Mouse (Mus musculus) hindbrain, embryonic 13.5 days (tissue): ENCODE results near the gene Cmpk1. TPM values are rescaled to one million over a fixed set of nuclear protein-coding genes. Genes with fewer than 3 reads are reported as not detected.
A peak's percentile ranks its signal among the peaks of the same experiment; 100 is the strongest.
"Not testable (repeated sequence)": the region's sequence is repeated elsewhere in the genome, so short reads cannot be mapped to it uniquely, and the experiment has no call there.

ENCODE experiments used
- ATAC-seq: fragments of 200-750 bp; cut with Nextera tagmentation; 2 replicates; pipeline ENCODE4 v1.8.0; 2017; ENCODE audit warnings: moderate TSS enrichment; ENCODE audit not compliant: low FRiP score
- H3K27ac ChIP-seq: fragments of 300-500 bp; sonication (generic); 2 replicates; pipeline ENCODE4 v1.5.1; 2015; ENCODE audit warnings: inconsistent platforms, mild to moderate bottlenecking, moderate library complexity
- H3K27me3 ChIP-seq: fragments of 300-500 bp; sonication (generic); 2 replicates; pipeline ENCODE4 v1.6.1; 2015; ENCODE audit warnings: mild to moderate bottlenecking, inconsistent platforms
- H3K36me3 ChIP-seq: fragments of 300-500 bp; sonication (generic); 2 replicates; pipeline ENCODE4 v1.6.1; 2015; ENCODE audit warnings: mild to moderate bottlenecking, inconsistent platforms
- H3K4me1 ChIP-seq: fragments of 300-500 bp; sonication (generic); replicated peaks from 2 replicates; pipeline ENCODE4 v1.6.1; 2015; ENCODE audit warnings: inconsistent platforms
- H3K4me2 ChIP-seq: fragments of 300-500 bp; sonication (generic); 2 replicates; pipeline ENCODE4 v1.6.1; 2015; ENCODE audit warnings: inconsistent platforms, mild to moderate bottlenecking, moderate library complexity
- H3K4me3 ChIP-seq: fragments of 300-500 bp; sonication (generic); 2 replicates; pipeline ENCODE4 v1.5.1; 2015; ENCODE audit warnings: mild to moderate bottlenecking, inconsistent platforms
- H3K9ac ChIP-seq: fragments of 300-500 bp; sonication (generic); 2 replicates; pipeline ENCODE4 v1.6.1; 2015; ENCODE audit warnings: mild to moderate bottlenecking, inconsistent platforms
- H3K9me3 ChIP-seq: fragments of 300-500 bp; sonication (generic); 2 replicates; pipeline ENCODE4 v1.6.1; 2016; ENCODE audit warnings: inconsistent platforms
- WGBS: fragments of 180-500 bp; shearing (Covaris S2); methylation state at CpG from one replicate; pipeline ENCODE4 v1.1.7; 2015; 5-methylcytosine and 5-hydroxymethylcytosine counted together
- polyA plus RNA-seq: library from polyadenylated mRNA; unstranded; fragments of >200 nt; fragmentation: Nextera tagmentation; extraction: Ambion mirVana; gene quantifications from 2 replicates; pipeline ENCODE4 v1.2.1, GENCODE M21; 2015

The Cmpk1 gene
- polyA plus RNA-seq, 1 experiment from 2014 or later = 191 TPM

GRCm38 (mm10) chr4:114973229-114973740 lies 13.8 kb downstream of the Cmpk1 start:
- Histone ChIP-seq H3K27me3 (no peaks in the 10 kb centered on the region), H3K9me3 (no peaks in the 10 kb centered on the region), H3K36me3 (peaks cover 9% of the 10 kb centered on the region), H3K9ac (no peak overlapping the region), H3K4me3 (no peak overlapping the region), H3K4me1 (no peaks in the 10 kb centered on the region), H3K27ac (no peak overlapping the region), H3K4me2 (no peak overlapping the region)
- ATAC-seq = no peak
- WGBS = 90% methylated on average over 1 of the region's 1 CpGs

- no peaks in the 10 kb centered on the region for H3K9me3 ChIP-seq
- no peak overlapping the region for H3K4me3 ChIP-seq
- H3K27ac ChIP-seq = no peak overlapping the region
- peaks cover 32% of the 10 kb centered on the region for H3K36me3 ChIP-seq
- no peaks in the 10 kb centered on the region for H3K4me1 ChIP-seq
- no peak overlapping the region for H3K9ac ChIP-seq
- ATAC-seq = no peak
- no peak overlapping the region for H3K4me2 ChIP-seq
- no peaks in the 10 kb centered on the region for H3K27me3 ChIP-seq
- 96% methylated on average over 5 of the region's 5 CpGs for WGBS
Observed at GRCm38 (mm10) chr4:114970736-114971135, 16.3 kb downstream of the Cmpk1 start.

- 95% methylated on average over 2 of the region's 2 CpGs for WGBS
- H3K9ac ChIP-seq, H3K27me3 ChIP-seq, H3K4me1 ChIP-seq, ATAC-seq, H3K4me2 ChIP-seq, H3K9me3 ChIP-seq, H3K27ac ChIP-seq, H3K4me3 ChIP-seq: not testable (repeated sequence)
- H3K36me3 ChIP-seq = peaks cover 47% of the 10 kb centered on the region
Observed at GRCm38 (mm10) chr4:114960881-114961280, 26.2 kb downstream of the Cmpk1 start.

- Histone ChIP-seq H3K36me3 (peaks cover 34% of the 10 kb centered on the region), H3K4me2 (no peak overlapping the region), H3K4me3 (no peak overlapping the region), H3K27me3 (no peaks in the 10 kb centered on the region), H3K27ac (no peak overlapping the region), H3K9me3 (no peaks in the 10 kb centered on the region), H3K9ac (no peak overlapping the region), H3K4me1 (no peaks in the 10 kb centered on the region)
- WGBS = 94% methylated on average over 2 of the region's 2 CpGs
- ATAC-seq = no peak
Observed at GRCm38 (mm10) chr4:114959533-114959932, 27.5 kb downstream of the Cmpk1 start.

GRCm38 (mm10) chr4:114958786-114959185 lies 28.3 kb downstream of the Cmpk1 start:
- Histone ChIP-seq H3K9ac (no peak overlapping the region), H3K4me1 (no peaks in the 10 kb centered on the region), H3K4me3 (no peak overlapping the region), H3K27ac (no peak overlapping the region), H3K27me3 (no peaks in the 10 kb centered on the region), H3K4me2 (no peak overlapping the region), H3K36me3 (peaks cover 28% of the 10 kb centered on the region), H3K9me3 (no peaks in the 10 kb centered on the region)
- 93% methylated on average over 4 of the region's 4 CpGs for WGBS
- ATAC-seq = no peak

- no peaks in the 10 kb centered on the region for H3K9me3 ChIP-seq
- 96% methylated on average over 2 of the region's 2 CpGs for WGBS
- no peaks in the 10 kb centered on the region for H3K27me3 ChIP-seq
- no peak overlapping the region for H3K9ac ChIP-seq
- ATAC-seq = no peak
- H3K4me1 ChIP-seq = no peaks in the 10 kb centered on the region
- H3K4me2 ChIP-seq = no peak overlapping the region
- no peak overlapping the region for H3K27ac ChIP-seq
- H3K4me3 ChIP-seq = no peak overlapping the region
- H3K36me3 ChIP-seq = peaks cover 28% of the 10 kb centered on the region
Observed at GRCm38 (mm10) chr4:114958231-114958630, 28.8 kb downstream of the Cmpk1 start.

GRCm38 (mm10) chr4:114957403-114957802 lies 29.6 kb downstream of the Cmpk1 start:
- Histone ChIP-seq H3K9me3 (no peaks in the 10 kb centered on the region), H3K4me2 (no peak overlapping the region), H3K36me3 (peaks cover 21% of the 10 kb centered on the region), H3K9ac (no peak overlapping the region), H3K27me3 (no peaks in the 10 kb centered on the region), H3K27ac (no peak overlapping the region), H3K4me3 (no peak overlapping the region), H3K4me1 (no peaks in the 10 kb centered on the region)
- ATAC-seq = no peak

- H3K4me3 ChIP-seq = no peak overlapping the region
- no peak overlapping the region for H3K27ac ChIP-seq
- no peaks in the 10 kb centered on the region for H3K4me1 ChIP-seq
- no peak overlapping the region for H3K9ac ChIP-seq
- H3K9me3 ChIP-seq = no peaks in the 10 kb centered on the region
- 89% methylated on average over 3 of the region's 3 CpGs for WGBS
- ATAC-seq = peak; percentile 47; the same call in 1 of the 2 replicates
- H3K27me3 ChIP-seq = 0 out of 2 replicates have a peak, but pooled peaks cover 7% of the 10 kb centered on the region
- H3K4me2 ChIP-seq = no peak overlapping the region
- H3K36me3 ChIP-seq = peaks cover 4% of the 10 kb centered on the region; the same call in 1 of the 2 replicates
Observed at GRCm38 (mm10) chr4:114953172-114953571, 33.9 kb downstream of the Cmpk1 start.

- WGBS = 74% methylated on average over 7 of the region's 7 CpGs
- H3K4me2 ChIP-seq = no peak overlapping the region
- ATAC-seq = no peak
Observed at GRCm38 (mm10) chr4:114947852-114948481, 39.1 kb downstream of the Cmpk1 start.

GRCm38 (mm10) chr4:114947395-114947794 lies 39.6 kb downstream of the Cmpk1 start:
- H3K9ac ChIP-seq = no peak overlapping the region
- peak; percentile 81 for ATAC-seq
- H3K9me3 ChIP-seq = no peaks in the 10 kb centered on the region
- H3K4me3 ChIP-seq = no peak overlapping the region
- no peak overlapping the region for H3K4me2 ChIP-seq
- no peak overlapping the region for H3K27ac ChIP-seq
- peaks cover 24% of the 10 kb centered on the region for H3K27me3 ChIP-seq
- H3K36me3 ChIP-seq = no peaks in the 10 kb centered on the region
- peaks cover 4% of the 10 kb centered on the region for H3K4me1 ChIP-seq
- WGBS = 32% methylated on average over 6 of the region's 6 CpGs

More at GRCm38 (mm10) chr4:114947852-114948481, 39.1 kb downstream of the Cmpk1 start:
- no peak overlapping the region for H3K9ac ChIP-seq
- H3K4me3 ChIP-seq = no peak overlapping the region
- H3K27me3 ChIP-seq = peaks cover 24% of the 10 kb centered on the region
- no peaks in the 10 kb centered on the region for H3K36me3 ChIP-seq
- H3K27ac ChIP-seq = no peak overlapping the region
- no peaks in the 10 kb centered on the region for H3K9me3 ChIP-seq
- no peaks in the 10 kb centered on the region; the same call in 1 of the 2 replicates for H3K4me1 ChIP-seq

- H3K27me3 ChIP-seq = peaks cover 24% of the 10 kb centered on the region
- H3K9me3 ChIP-seq = no peaks in the 10 kb centered on the region
- no peak for ATAC-seq
- H3K9ac ChIP-seq = no peak overlapping the region
- H3K4me2 ChIP-seq = no peak overlapping the region
- 96% methylated on average over 4 of the region's 4 CpGs for WGBS
- H3K4me1 ChIP-seq = peaks cover 11% of the 10 kb centered on the region
- H3K4me3 ChIP-seq = no peak overlapping the region
- no peak overlapping the region for H3K27ac ChIP-seq
- no peaks in the 10 kb centered on the region for H3K36me3 ChIP-seq
Observed at GRCm38 (mm10) chr4:114946416-114946815, 40.6 kb downstream of the Cmpk1 start.

- no peaks in the 10 kb centered on the region for H3K36me3 ChIP-seq
- H3K4me1 ChIP-seq = peaks cover 11% of the 10 kb centered on the region
- no peak for ATAC-seq
- H3K27me3 ChIP-seq = peaks cover 27% of the 10 kb centered on the region
- H3K9me3 ChIP-seq = no peaks in the 10 kb centered on the region
- H3K4me2 ChIP-seq = no peak overlapping the region
- H3K4me3 ChIP-seq = no peak overlapping the region
- H3K9ac ChIP-seq = no peak overlapping the region
- no peak overlapping the region for H3K27ac ChIP-seq
- 33% methylated on average over 5 of the region's 5 CpGs for WGBS
Observed at GRCm38 (mm10) chr4:114945021-114945420, 42.0 kb downstream of the Cmpk1 start.

GRCm38 (mm10) chr4:114942583-114942982 lies 44.5 kb downstream of the Cmpk1 start:
- Histone ChIP-seq H3K4me2 (no peak overlapping the region), H3K36me3 (no peaks in the 10 kb centered on the region), H3K4me1 (peaks cover 11% of the 10 kb centered on the region), H3K9ac (no peak overlapping the region), H3K27me3 (peaks cover 23% of the 10 kb centered on the region), H3K4me3 (no peak overlapping the region), H3K9me3 (no peaks in the 10 kb centered on the region), H3K27ac (no peak overlapping the region)
- no peak for ATAC-seq
- 48% methylated on average over 8 of the region's 8 CpGs for WGBS
